Mouse (Mus musculus): ENCODE measurements around the gene Dgki. TPM values are rescaled to one million over a fixed set of nuclear protein-coding genes. Genes with fewer than 3 reads are reported as not detected.

Dgki gene
- total RNA-seq, 1 experiment, result 0.94 TPM

DNA sequence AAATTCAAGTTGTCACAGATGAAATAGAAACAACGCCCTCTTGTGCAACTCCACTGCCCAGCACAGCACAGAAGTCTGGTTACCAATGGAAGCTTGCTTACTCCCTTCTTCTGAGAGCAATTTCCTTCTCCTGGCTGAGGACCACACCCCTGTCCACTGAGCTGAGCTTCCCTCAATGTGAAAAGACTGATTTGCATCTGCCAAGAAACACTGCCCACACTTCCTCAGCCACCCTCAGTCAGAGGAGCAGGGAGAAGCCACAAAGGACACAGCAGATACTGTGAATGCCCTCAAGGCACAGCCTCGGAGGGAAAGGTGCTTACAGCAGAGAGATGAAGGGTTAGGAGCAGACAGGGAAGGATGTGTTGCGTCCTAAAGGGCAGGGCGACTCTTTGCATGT lies 149.9 kb downstream of the Dgki start:
- DNase-seq (ENCODE audit: low read depth, low spot score), result peak; percentile 54
- in situ Hi-C loops (cut with MboI; ENCODE audit: low sequenced_read_pairs in 2 of 2, unreplicated experiment in 2 of 2), result no loop called here
- no peak overlapping the region for H3K9ac ChIP-seq (ENCODE audit: insufficient read depth, low read depth, low read length, poor library complexity, severe bottlenecking)

DNA sequence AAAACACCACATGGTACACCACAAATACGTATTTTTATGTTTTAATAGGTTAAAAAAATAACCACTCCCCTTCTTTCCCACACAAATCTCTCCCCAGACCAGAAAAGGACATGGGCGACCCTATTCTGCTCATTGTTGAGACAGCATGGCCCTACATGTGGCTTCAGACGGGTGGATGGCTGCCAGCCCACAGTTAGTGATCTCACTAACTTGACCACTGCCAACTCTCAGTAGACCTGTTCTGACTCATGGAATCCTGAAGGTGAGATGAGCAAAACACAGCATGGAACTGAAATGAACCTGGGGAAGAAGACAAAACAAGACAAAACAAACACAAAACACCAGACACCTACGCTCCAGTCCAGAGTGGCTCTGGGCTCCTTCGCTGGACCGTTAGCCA lies 150.8 kb downstream of the Dgki start:
- in situ Hi-C loops (cut with MboI; ENCODE audit: low sequenced_read_pairs in 2 of 2, unreplicated experiment in 2 of 2), result no loop called here
- no peak overlapping the region for H3K9ac ChIP-seq (ENCODE audit: insufficient read depth, low read depth, low read length, poor library complexity, severe bottlenecking)

More for the DNA sequence above, 149.9 kb downstream of the Dgki start:
- Histone ChIP-seq H3K36me3 (ENCODE audit: control insufficient read depth, insufficient read depth, low read length, poor library complexity, severe bottlenecking) (no peaks in the 10 kb centered on the region; the same call in 1 of the 2 replicates), H3K4me3 (ENCODE audit: insufficient read depth in 1 of 2, low read depth in 1 of 2, low read length in 2 of 2, poor library complexity in 1 of 2, severe bottlenecking in 1 of 2) (no peak overlapping the region), H3K27ac (ENCODE audit: insufficient read depth, low read depth, low read length, poor library complexity, severe bottlenecking) (0 out of 2 replicates have a peak overlapping the region, but pooled peaks have one; percentile 2), H3K9me3 (ENCODE audit: control insufficient read depth, insufficient read depth, low read depth, low read length) (no peaks in the 10 kb centered on the region), H3K4me1 (ENCODE audit: control insufficient read depth in 2 of 2, insufficient read depth in 2 of 2, low read length in 2 of 2, poor library complexity in 1 of 2) (peaks cover 4 to 17% of the 10 kb centered on the region in 2 experiments)
- TF ChIP-seq HCFC1 (IDR thresholded peaks at IDR 0.05; ENCODE audit: borderline replicate concordance, insufficient read depth, low read length) (no peak), ZNF384 (IDR thresholded peaks at IDR 0.05; ENCODE audit: low read depth, low read length) (no peak), ZC3H11A (IDR thresholded peaks at IDR 0.05; ENCODE audit: borderline replicate concordance, low read depth, low read length) (no peak), MAFK (IDR thresholded peaks at IDR 0.05; ENCODE audit: insufficient read depth, low read depth, low read length) (no peak), CHD2 (IDR thresholded peaks at IDR 0.05; ENCODE audit: low read depth, low read length) (no peak)

DNA sequence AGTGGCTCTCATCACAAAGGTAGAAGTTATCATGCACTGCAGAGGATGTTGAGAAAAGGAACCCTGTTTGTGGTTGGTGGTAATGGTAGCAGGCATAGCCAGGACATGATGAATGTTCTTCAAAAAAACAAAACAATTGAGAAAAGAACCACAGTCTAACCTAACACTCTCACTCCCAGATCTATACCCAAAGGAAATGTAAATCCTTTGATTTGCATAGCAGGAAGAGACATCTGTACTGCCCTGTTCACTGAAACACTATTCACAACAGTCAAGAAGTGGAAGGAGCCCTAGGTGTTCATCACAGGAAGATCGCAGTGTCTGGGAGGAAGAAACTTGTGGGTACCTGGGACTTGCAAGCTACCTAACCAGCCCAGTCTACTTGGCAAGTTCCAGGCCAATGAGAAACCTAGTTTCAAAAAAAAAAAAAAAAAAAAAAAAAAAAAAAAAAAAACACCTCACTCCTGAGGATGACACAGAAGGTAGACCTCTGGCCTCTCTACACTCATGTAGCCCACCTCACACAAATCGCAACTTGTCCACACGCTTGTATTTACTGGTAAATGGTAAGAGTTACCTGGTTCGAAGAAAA lies 152.5 kb downstream of the Dgki start:
- H3K36me3 ChIP-seq (ENCODE audit: control insufficient read depth, insufficient read depth, low read length, poor library complexity, severe bottlenecking), result no peaks in the 10 kb centered on the region; the same call in 1 of the 2 replicates
- no peaks in the 10 kb centered on the region for H3K9me3 ChIP-seq (ENCODE audit: control insufficient read depth, insufficient read depth, low read depth, low read length)
- TF ChIP-seq ZNF384 (IDR thresholded peaks at IDR 0.05; ENCODE audit: low read depth, low read length), result no peak
- no peak for TF ChIP-seq MAFK (IDR thresholded peaks at IDR 0.05; ENCODE audit: insufficient read depth, low read depth, low read length)
- TF ChIP-seq ZC3H11A (IDR thresholded peaks at IDR 0.05; ENCODE audit: borderline replicate concordance, low read depth, low read length), result no peak
- no peak for TF ChIP-seq HCFC1 (IDR thresholded peaks at IDR 0.05; ENCODE audit: borderline replicate concordance, insufficient read depth, low read length)
- no peak for TF ChIP-seq CHD2 (IDR thresholded peaks at IDR 0.05; ENCODE audit: low read depth, low read length)
- H3K27ac ChIP-seq (ENCODE audit: insufficient read depth, low read depth, low read length, poor library complexity, severe bottlenecking), result no peak overlapping the region
- H3K4me1 ChIP-seq (ENCODE audit: control insufficient read depth in 2 of 2, insufficient read depth in 2 of 2, low read length in 2 of 2, poor library complexity in 1 of 2), result peaks cover 0 to 8% of the 10 kb centered on the region in 2 experiments; a peak in 3 of 4 replicates
- in situ Hi-C loops (cut with MboI; ENCODE audit: low sequenced_read_pairs in 2 of 2, unreplicated experiment in 2 of 2), result no loop called here
- no peak overlapping the region for H3K4me3 ChIP-seq (ENCODE audit: insufficient read depth in 1 of 2, low read depth in 1 of 2, low read length in 2 of 2, poor library complexity in 1 of 2, severe bottlenecking in 1 of 2)
- DNase-seq (ENCODE audit: low read depth, low spot score), result no peak
- no peak overlapping the region for H3K9ac ChIP-seq (ENCODE audit: insufficient read depth, low read depth, low read length, poor library complexity, severe bottlenecking)

More for the DNA sequence above, 150.8 kb downstream of the Dgki start:
- DNase-seq (ENCODE audit: low read depth, low spot score), result no peak
- H3K4me1 ChIP-seq (ENCODE audit: control insufficient read depth in 2 of 2, insufficient read depth in 2 of 2, low read length in 2 of 2, poor library complexity in 1 of 2), result peaks cover 4 to 15% of the 10 kb centered on the region in 2 experiments
- H3K4me3 ChIP-seq (ENCODE audit: insufficient read depth in 1 of 2, low read depth in 1 of 2, low read length in 2 of 2, poor library complexity in 1 of 2, severe bottlenecking in 1 of 2), result no peak overlapping the region
- TF ChIP-seq MAFK (IDR thresholded peaks at IDR 0.05; ENCODE audit: insufficient read depth, low read depth, low read length) (no peak), ZC3H11A (IDR thresholded peaks at IDR 0.05; ENCODE audit: borderline replicate concordance, low read depth, low read length) (no peak), CHD2 (IDR thresholded peaks at IDR 0.05; ENCODE audit: low read depth, low read length) (no peak), HCFC1 (IDR thresholded peaks at IDR 0.05; ENCODE audit: borderline replicate concordance, insufficient read depth, low read length) (no peak), ZNF384 (IDR thresholded peaks at IDR 0.05; ENCODE audit: low read depth, low read length) (no peak)
- H3K27ac ChIP-seq (ENCODE audit: insufficient read depth, low read depth, low read length, poor library complexity, severe bottlenecking), result no peak overlapping the region
- H3K36me3 ChIP-seq (ENCODE audit: control insufficient read depth, insufficient read depth, low read length, poor library complexity, severe bottlenecking), result no peaks in the 10 kb centered on the region; the same call in 1 of the 2 replicates
- H3K9me3 ChIP-seq (ENCODE audit: control insufficient read depth, insufficient read depth, low read depth, low read length), result no peaks in the 10 kb centered on the region

DNA sequence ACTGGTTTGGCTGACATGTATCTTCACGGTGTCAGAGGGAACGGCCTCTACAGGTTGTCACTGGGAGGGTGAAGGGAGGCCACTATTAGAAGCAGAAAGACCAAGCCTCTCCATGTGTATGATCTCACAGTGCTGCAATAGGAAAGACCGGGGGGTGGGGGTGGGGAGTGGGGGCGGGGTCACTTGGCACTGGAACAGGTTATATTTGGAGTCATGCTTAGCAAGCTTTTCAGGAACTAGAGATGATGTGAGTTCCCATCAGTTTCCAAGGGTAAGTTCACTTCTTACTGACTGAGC lies 156.2 kb downstream of the Dgki start:
- H3K4me3 ChIP-seq (ENCODE audit: insufficient read depth in 1 of 2, low read depth in 1 of 2, low read length in 2 of 2, poor library complexity in 1 of 2, severe bottlenecking in 1 of 2), result no peak overlapping the region
- DNase-seq (ENCODE audit: low read depth, low spot score), result no peak
- H3K9me3 ChIP-seq (ENCODE audit: control insufficient read depth, insufficient read depth, low read depth, low read length), result no peaks in the 10 kb centered on the region
- no peak overlapping the region for H3K27ac ChIP-seq (ENCODE audit: insufficient read depth, low read depth, low read length, poor library complexity, severe bottlenecking)
- H3K4me1 ChIP-seq (ENCODE audit: control insufficient read depth in 2 of 2, insufficient read depth in 2 of 2, low read length in 2 of 2, poor library complexity in 1 of 2), result no peaks in the 10 kb centered on the region; a peak in 1 of 4 replicates
- no peaks in the 10 kb centered on the region; the same call in 1 of the 2 replicates for H3K36me3 ChIP-seq (ENCODE audit: control insufficient read depth, insufficient read depth, low read length, poor library complexity, severe bottlenecking)
- in situ Hi-C loops (cut with MboI; ENCODE audit: low sequenced_read_pairs in 2 of 2, unreplicated experiment in 2 of 2), result no loop called here
- no peak for TF ChIP-seq MAFK (IDR thresholded peaks at IDR 0.05; ENCODE audit: insufficient read depth, low read depth, low read length)
- TF ChIP-seq ZNF384 (IDR thresholded peaks at IDR 0.05; ENCODE audit: low read depth, low read length), result no peak
- TF ChIP-seq HCFC1 (IDR thresholded peaks at IDR 0.05; ENCODE audit: borderline replicate concordance, insufficient read depth, low read length), result no peak
- no peak for TF ChIP-seq ZC3H11A (IDR thresholded peaks at IDR 0.05; ENCODE audit: borderline replicate concordance, low read depth, low read length)
- no peak for TF ChIP-seq CHD2 (IDR thresholded peaks at IDR 0.05; ENCODE audit: low read depth, low read length)
- H3K9ac ChIP-seq (ENCODE audit: insufficient read depth, low read depth, low read length, poor library complexity, severe bottlenecking), result no peak overlapping the region

Measured in ES-E14 (cell line).